Mouse (Mus musculus) embryonic facial prominence, embryonic 10.5 days (tissue): ENCODE measurements at regions not wholly inside any gene's neighbourhood (a gene's known extent, or its start where the extent isn't known, plus 50 kb on each side); places are given as distances from the start of the nearest gene placed in this dataset.

Experiments
- DNase-seq: peaks from one replicate; pipeline ENCODE4 v3.0.0-alpha.2; 2017; ENCODE audit warnings: low spot score
- H3K27ac ChIP-seq: fragments of 300-500 bp; sonication (generic); replicated peaks from 2 replicates; pipeline ENCODE4 v1.5.1; 2016; ENCODE audit warnings: mild to moderate bottlenecking
- H3K27me3 ChIP-seq: fragments of 300-500 bp; sonication (generic); replicated peaks from 2 replicates; pipeline ENCODE4 v1.6.1; 2016; ENCODE audit warnings: low read depth, mild to moderate bottlenecking; ENCODE audit not compliant: poor library complexity, severe bottlenecking
- H3K36me3 ChIP-seq: fragments of 300-500 bp; sonication (generic); replicated peaks from 2 replicates; pipeline ENCODE4 v1.6.1; 2016; ENCODE audit warnings: mild to moderate bottlenecking, moderate library complexity
- H3K4me1 ChIP-seq: fragments of 300-500 bp; sonication (generic); 2 replicates; pipeline ENCODE4 v1.6.1; 2016
- H3K4me3 ChIP-seq: fragments of 300-500 bp; sonication (generic); 2 replicates; pipeline ENCODE4 v1.5.1; 2016; ENCODE audit warnings: mild to moderate bottlenecking, moderate library complexity
- H3K9me3 ChIP-seq: fragments of 300-500 bp; sonication (generic); 2 replicates; pipeline ENCODE4 v1.6.1; 2016; ENCODE audit warnings: mild to moderate bottlenecking
- WGBS: fragments of 180-500 bp; shearing (Covaris S2); methylation state at CpG from one replicate; pipeline ENCODE4 v1.1.7; 2016; 5-methylcytosine and 5-hydroxymethylcytosine counted together

GRCm38 (mm10) chr7:55710872-55711558 is 57.0 kb upstream of the Siglech start:
- peak; percentile 68 for DNase-seq
- Histone ChIP-seq H3K27me3 (no peaks in the 10 kb centered on the region), H3K4me3 (no peak overlapping the region), H3K36me3 (no peaks in the 10 kb centered on the region), H3K27ac (no peak overlapping the region), H3K9me3 (no peaks in the 10 kb centered on the region), H3K4me1 (no peaks in the 10 kb centered on the region)
- WGBS: 12% methylated on average over 11 of the region's 11 CpGs
